Mouse (Mus musculus) colon, adult 2 months (tissue): Measurements from ENCODE around the gene Ccn6. TPM values are rescaled to one million over a fixed set of nuclear protein-coding genes. Genes with fewer than 3 reads are reported as not detected.

Source experiments
- polyA plus RNA-seq: library from polyadenylated mRNA; depleted of rRNA; stranded (reverse); fragments of >200 nt; gene quantifications from 2 replicates; pipeline ENCODE4 v1.2.3, GENCODE M21; 2012; rRNA removed

The Ccn6 gene
- polyA plus RNA-seq, result 0.07 and 0.10 TPM in 2 replicates

GRCm38 (mm10) chr10:39163694-39164093 is at the start of gene Ccn6:
TSS of gene Ccn6 (minus strand) at chr10:39163794.

GRCm38 (mm10) chr10:39133462-39134310 is 29.9 kb downstream of the Ccn6 start, which contains the start of the genes Fam229b and Tube1:
TSS of gene Fam229b (minus strand) at chr10:39133914.
TSS of gene Tube1 (plus strand) at chr10:39133976.

Other genes starting within 250 kb of the Ccn6 start
- 19.7 and 21.6 TPM in 2 replicates for gene Lama4, start 198.3 kb downstream of the Ccn6 start, polyA plus RNA-seq
- 0.25 TPM in 1 of 2 replicates, not detected in the other for gene Fam229b, start 29.9 kb downstream of the Ccn6 start, polyA plus RNA-seq
- gene Tube1, start 29.8 kb downstream of the Ccn6 start, polyA plus RNA-seq, result 3.0 and 4.5 TPM in 2 replicates
- 7.9 and 8.0 TPM in 2 replicates for gene Fyn, start 205.1 kb upstream of the Ccn6 start, polyA plus RNA-seq